Comparison of ENCODE assay signal across 8 mouse cellular contexts in the genomic region with DNA sequence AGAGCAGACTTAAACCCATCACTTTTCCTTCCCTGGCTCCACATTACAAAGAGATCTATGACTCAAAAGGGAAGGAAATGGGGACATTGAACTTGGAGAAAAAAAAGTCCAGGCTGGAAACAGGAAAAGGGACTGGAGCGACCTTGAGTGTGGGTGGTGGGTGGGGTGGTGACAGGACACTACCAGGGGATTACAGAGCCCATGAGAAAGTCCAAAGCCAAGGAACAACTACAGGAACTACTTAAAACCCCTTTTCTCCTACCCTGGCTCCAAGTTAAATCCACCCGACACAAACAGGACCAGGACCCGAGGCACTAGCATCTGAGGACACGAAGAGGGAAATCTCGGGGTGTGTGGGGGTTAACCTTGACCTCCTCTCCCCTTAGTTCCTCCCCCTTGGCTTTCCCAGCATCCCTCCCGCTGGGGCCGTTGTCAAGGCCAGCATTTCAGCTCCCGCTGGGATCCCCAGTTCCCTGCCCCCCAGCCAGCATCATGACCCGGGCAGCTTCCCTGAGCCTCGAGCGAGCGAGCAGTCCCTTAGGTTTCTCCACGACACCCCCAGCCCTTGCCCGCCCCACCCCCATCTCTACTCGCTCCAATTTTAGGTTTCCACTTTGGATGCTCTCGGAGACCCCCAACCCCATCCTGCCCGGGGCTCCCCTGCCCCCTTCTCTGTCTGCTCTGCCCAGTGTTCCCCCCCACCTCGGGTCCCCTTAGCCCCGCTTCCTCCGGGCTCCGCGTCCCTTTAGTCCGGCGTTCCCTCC. TPM values are rescaled to one million over a fixed set of nuclear protein-coding genes. Genes with fewer than 3 reads are reported as not detected.
DNase-seq lines count a peak whose midpoint lies in the region; ATAC-seq and TF ChIP-seq lines count a peak whose summit lies in the region.

No protein-coding gene starts in this region.

- peaks cover 18% of the 10 kb centered on the region for H3K4me1 ChIP-seq in cortical plate, adult 2 months (ENCODE audit: control insufficient read depth, insufficient read depth, low read length)
- peaks cover 26% of the 10 kb centered on the region for H3K4me1 ChIP-seq in lung, adult 2 months (ENCODE audit: control insufficient read depth, insufficient read depth, low read length)

- peak overlapping the region; percentile 99 for H3K4me3 ChIP-seq in cortical plate, adult 2 months (ENCODE audit: insufficient read depth, low read length)
- H3K4me3 ChIP-seq in lung, adult 2 months (replicated peaks; ENCODE audit: extremely low read depth, low read depth, low read length), result peak overlapping the region; percentile 98

- peak overlapping the region; percentile 18 for H3K27ac ChIP-seq in cortical plate, adult 2 months (ENCODE audit: insufficient read depth, low read length)

- WGBS in lung, adult 2 months, result 0% methylated on average over 24 of the region's 24 CpGs

- DNase-seq in 416B (ENCODE audit: low read depth), result peak; percentile 12
- peak; percentile 63 for DNase-seq in NIH3T3 (ENCODE audit: low read depth)
- DNase-seq in heart, adult 8-10 months (ENCODE audit: low spot score), result peak; percentile 71
- DNase-seq in kidney, adult 8-10 months, result peak; percentile 39 to 55
- peak; percentile 46 for DNase-seq in lung, adult 2 months
- DNase-seq in ovary, adult 18-20 months (ENCODE audit: low spot score), result peak; percentile 75

- no peak for TF ChIP-seq CTCF in cortical plate, adult 2 months (IDR thresholded peaks at IDR 0.05; ENCODE audit: extremely low read depth, insufficient read depth, low read length)
- TF ChIP-seq CTCF in lung, adult 2 months (IDR thresholded peaks at IDR 0.05; ENCODE audit: insufficient read depth, low read length), result no peak

- 0 out of 2 replicates have a peak, but pooled peaks have one; percentile 21 for TF ChIP-seq POLR2A in cortical plate, adult 2 months (IDR thresholded peaks at IDR 0.05; ENCODE audit: extremely low read depth, insufficient read depth, low read length)
- TF ChIP-seq POLR2A in lung, adult 2 months (IDR thresholded peaks at IDR 0.05; ENCODE audit: borderline replicate concordance, extremely low read depth, low read depth, low read length), result no peak

- no peak for ATAC-seq in inflammation-experienced regulatory T-cells, adult 6 months

RNA-seq across cellular contexts. Expression of a gene that starts 0.6 kb away (rescaled TPM):
- polyA plus RNA-seq in cortical plate, adult 2 months (2012; rRNA removed), result 414 and 428 TPM in 2 replicates
- 100 to 1,000 TPM in 3 of 4 experiments, 10 to 100 TPM in 1; 87.1 to 122 (median 111) TPM for total RNA-seq in heart, adult 8-10 months (2022)
- polyA plus RNA-seq in lung, adult 2 months (2012; rRNA removed), result 83.6 and 151 TPM in 2 replicates
- 10 to 100 TPM in 2 of 3 experiments, 1 to 10 TPM in 1; 9.8 to 11.3 (median 11.1) TPM for polyA plus RNA-seq in inflammation-experienced regulatory T-cells, adult 6 months (2017; shearing (Covaris generic))

RNA-seq across cellular contexts. Expression of a gene that starts 32.3 kb away (rescaled TPM):
- 16.8 and 18.5 TPM in 2 replicates for polyA plus RNA-seq in cortical plate, adult 2 months (2012; rRNA removed)
- total RNA-seq in heart, adult 8-10 months (2022), result 1 to 10 TPM; 1.5 to 2.9 (median 2.1) TPM
- 8.6 and 9.1 TPM in 2 replicates for polyA plus RNA-seq in lung, adult 2 months (2012; rRNA removed)
- 10 to 100 TPM; 18.9 to 65.6 (median 26.8) TPM for polyA plus RNA-seq in inflammation-experienced regulatory T-cells, adult 6 months (2017; shearing (Covaris generic))

RNA-seq across cellular contexts. Expression of a gene that starts 37.7 kb away (rescaled TPM):
- polyA plus RNA-seq in cortical plate, adult 2 months (2012; rRNA removed), result 2.1 and 2.9 TPM in 2 replicates
- 1 to 10 TPM; 5.0 to 7.0 (median 6.3) TPM for total RNA-seq in heart, adult 8-10 months (2022)
- polyA plus RNA-seq in lung, adult 2 months (2012; rRNA removed), result 28.9 and 31.5 TPM in 2 replicates
- polyA plus RNA-seq in inflammation-experienced regulatory T-cells, adult 6 months (2017; shearing (Covaris generic)), result 1 to 10 TPM; 4.1 to 7.8 (median 5.7) TPM

RNA-seq across cellular contexts. Expression of a gene that starts 57.3 kb away (rescaled TPM):
- polyA plus RNA-seq in cortical plate, adult 2 months (2012; rRNA removed), result 9.1 TPM in 2 replicates
- under 1 TPM; 0.03 to 0.11 (median 0.06) TPM for total RNA-seq in heart, adult 8-10 months (2022)
- 0.02 and 0.06 TPM in 2 replicates for polyA plus RNA-seq in lung, adult 2 months (2012; rRNA removed)
- polyA plus RNA-seq in inflammation-experienced regulatory T-cells, adult 6 months (2017; shearing (Covaris generic)), result under 1 TPM; 0.09 to 0.60 (median 0.36) TPM

Comparison
In these comparisons a context has a peak if more than half of its experiments do, and no peak if none do; other contexts are left out.
1. DNase-seq: peak in every context shown above with its lines; median percentile 75 in ovary, adult 18-20 months; 71 in heart, adult 8-10 months; 63 in NIH3T3; 47 in kidney, adult 8-10 months; 46 in lung, adult 2 months; 12 in 416B.